Mouse (Mus musculus): Measurements from ENCODE around the gene Cd2.

DNA sequence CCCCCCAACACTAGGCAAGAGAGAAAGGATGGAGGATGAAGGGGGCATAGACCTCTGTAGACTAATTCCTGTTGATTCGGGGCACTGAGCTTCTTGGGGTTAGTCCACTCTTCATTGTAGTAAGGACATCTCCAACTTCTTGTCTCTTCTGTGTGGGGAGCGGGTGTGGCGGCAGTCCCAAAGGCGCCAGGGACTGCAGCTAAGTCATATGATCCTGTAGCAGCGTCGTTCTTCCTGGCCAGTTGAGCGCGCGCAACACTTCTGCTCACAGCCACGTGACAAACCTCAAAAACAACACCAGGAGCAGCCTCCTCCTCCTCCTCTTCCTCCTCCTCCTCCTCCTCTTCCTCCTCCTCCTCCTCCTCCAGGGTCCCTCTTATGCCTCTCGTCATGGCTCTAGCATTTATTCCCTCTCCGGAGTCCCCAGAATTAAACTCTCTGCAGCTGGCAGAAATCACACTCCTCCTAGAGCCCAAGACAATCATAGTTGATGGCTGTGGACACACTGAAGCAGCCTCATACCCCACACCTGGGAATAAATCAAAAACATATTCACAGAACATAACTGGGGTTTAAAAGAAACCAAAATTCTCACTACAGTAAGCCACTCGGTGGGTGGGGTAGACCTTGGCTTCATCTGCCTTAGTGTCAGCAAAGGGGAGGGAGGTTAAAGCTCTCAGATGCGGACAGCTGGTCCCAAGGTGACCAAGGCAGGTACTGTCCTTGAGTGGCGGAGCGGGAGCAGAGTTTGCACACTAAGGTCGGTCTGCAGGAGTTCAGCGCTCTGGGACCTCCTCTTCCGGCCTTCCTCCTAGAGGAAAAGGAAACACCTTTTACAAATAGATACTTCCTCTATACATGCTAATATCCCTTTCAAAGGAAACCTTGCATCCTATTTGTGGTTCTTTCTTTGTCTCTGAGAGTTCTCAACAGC lies 3.1 kb upstream of the Cd2 start:
- no peak for TF ChIP-seq CTCF (IDR thresholded peaks at IDR 0.05)
- peak; percentile 48; the same call in 1 of the 2 replicates for TF ChIP-seq EP300 (IDR thresholded peaks at IDR 0.05)
